Mouse (Mus musculus): ENCODE measurements at regions not wholly inside any gene's neighbourhood (a gene's known extent, or its start where the extent isn't known, plus 50 kb on each side); places are given as distances from the start of the nearest gene placed in this dataset.

- DNase-seq, result no peak
Observed at GRCm38 (mm10) chr12:26631111-26631794, 162.2 kb downstream of the Cmpk2 start.

DNA sequence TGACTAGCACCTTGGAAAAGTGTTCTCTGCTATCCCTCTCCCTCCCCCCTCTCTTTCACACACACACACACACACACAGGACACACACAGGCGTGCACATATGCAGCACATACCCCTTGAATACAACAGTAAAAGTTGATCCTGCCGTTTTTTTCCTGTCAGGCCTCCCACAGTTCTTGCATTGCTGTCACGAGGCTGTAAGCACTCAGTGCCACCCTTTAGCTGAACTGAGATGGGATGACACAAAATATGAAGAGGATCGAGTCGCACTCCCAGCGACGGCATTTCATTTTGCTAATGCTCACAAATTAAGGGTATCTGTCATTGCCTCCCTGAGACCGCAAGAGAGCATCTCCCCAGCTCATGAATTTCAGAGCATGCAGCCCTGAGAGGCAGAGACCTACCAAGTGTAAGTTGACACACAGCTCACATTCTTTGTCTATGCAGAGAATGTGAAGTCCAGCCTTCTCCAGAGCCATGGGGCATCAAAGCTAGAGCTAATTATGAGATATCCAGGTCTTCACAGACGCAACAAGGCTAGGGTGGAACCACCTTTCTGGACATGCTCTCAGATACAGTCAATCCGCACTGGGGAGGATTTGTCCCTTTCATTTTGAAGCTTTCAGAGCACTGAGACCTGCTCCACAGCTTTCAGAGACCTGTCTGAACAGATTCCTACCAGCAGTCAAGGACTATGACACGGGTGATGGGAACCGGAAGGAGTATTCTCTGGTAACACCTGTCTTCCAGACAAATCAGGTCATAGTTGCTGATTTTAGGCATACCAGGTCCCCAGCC is 152.3 kb downstream of the Cmpk2 start:
- no peak for DNase-seq

- no peak for DNase-seq
Observed at GRCm38 (mm10) chr12:26620501-26621134, 151.6 kb downstream of the Cmpk2 start.

GRCm38 (mm10) chr12:26617969-26618368 is 149.0 kb downstream of the Cmpk2 start:
- no peak for DNase-seq

DNA sequence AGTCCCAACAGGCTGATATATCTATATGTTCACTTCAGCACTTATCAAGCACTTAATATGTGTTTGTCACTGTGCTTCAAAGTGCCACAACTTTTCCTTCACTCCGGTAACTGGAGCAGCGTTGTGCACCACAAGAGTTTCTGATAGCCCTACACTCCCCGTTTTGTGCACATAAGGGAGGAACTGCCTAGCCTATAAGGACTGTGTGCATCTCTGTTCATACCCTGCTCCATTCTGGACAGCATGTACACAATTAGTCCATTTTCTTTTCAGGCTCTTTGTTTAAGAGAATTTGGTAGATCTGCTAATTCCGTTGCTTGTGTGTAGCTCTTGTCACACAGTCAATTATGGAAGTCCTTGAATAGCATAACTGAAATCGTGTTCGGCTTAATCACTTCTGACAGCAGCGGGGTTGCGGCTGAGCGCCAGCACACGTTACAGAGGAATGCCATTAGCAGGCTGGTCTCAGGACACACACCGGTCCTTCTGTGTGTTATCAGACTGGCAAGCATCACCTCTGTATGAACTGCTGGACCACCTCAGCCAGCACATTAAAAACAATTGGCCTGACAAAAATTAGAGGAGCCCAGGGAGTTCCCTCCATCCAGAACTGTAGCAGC is 144.2 kb downstream of the Cmpk2 start:
- no peak for DNase-seq

- DNase-seq, result no peak
Observed at GRCm38 (mm10) chr12:26610079-26610478, 141.1 kb downstream of the Cmpk2 start.

DNA sequence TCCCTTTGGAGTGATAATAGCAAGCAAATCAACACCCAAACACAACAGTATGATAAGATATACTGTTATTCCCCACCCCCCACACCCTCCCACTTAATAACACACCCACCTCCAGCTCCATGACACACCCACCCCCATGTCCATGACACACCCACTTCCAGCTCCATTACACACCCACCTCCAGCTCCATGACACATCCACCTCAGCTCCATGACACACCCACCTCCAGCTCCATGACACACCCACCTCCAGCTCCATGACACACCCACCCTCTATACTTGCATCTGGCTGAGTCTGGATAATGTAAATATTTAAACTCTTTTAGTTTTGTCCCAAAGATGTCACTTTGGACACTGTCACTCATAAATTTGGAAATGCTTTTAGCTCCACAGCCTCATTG is 129.5 kb downstream of the Cmpk2 start:
- DNase-seq, result no peak

DNA sequence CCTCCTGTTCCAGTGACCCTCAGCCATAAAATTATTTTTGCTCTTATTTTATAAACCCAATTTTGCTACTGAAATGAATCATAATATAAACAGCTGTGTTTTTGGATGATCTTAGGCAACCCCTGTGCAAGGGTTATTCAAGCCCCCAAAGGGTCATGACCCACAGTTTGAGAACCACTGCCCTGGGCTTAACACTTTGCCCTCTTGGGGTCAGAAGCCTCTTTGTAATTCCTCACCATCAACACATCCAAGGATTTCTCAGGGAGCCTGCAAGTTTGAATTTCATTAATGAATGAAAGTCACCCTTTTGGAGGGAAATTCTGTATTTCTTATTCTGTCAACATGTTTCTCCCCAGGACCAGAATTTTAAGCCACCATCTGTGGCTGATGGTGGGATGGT is 123.1 kb downstream of the Cmpk2 start:
- DNase-seq, result no peak

DNA sequence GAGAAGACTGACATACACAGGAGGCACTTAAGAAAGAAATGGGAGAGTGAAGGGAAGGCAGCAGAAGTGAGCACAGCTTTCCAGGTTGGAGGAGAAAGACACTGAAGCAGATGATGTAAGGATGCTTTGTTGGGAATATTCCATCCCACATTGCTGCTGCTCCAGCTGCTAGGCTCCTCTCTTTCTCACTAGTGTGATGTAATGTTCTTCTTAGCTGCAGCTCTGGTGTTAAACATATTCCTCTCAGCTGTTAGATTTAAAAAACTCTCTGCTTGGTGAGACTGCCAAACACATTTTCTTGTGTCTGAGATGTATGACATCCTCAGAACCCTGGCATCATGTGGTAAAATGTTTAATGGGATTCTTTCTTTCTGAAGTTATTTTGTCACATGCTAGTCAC is 120.1 kb downstream of the Cmpk2 start:
- DNase-seq, result no peak

DNA sequence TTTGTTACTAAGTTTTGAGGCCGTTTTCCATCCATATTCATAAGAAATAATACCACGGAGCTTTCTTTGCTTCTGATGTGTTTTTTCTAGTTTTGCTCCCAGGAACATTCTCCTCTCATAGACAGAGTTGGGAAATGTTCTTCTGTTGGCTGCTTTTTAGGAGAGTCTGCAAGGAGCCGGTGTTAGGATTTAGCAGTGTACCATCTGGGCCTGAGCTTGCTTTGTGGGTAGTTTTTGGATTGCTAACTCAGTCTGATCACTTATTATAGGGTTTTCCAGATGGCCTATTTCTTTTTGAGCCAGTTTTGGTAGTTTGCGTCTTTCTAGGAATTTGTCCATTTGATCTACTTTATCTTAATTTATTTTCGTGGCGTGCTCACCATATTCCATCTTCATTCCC is 108.4 kb downstream of the Cmpk2 start:
- DNase-seq, result no peak

- DNase-seq, result no peak
Observed at GRCm38 (mm10) chr12:26571602-26572001, 102.6 kb downstream of the Cmpk2 start.

DNA sequence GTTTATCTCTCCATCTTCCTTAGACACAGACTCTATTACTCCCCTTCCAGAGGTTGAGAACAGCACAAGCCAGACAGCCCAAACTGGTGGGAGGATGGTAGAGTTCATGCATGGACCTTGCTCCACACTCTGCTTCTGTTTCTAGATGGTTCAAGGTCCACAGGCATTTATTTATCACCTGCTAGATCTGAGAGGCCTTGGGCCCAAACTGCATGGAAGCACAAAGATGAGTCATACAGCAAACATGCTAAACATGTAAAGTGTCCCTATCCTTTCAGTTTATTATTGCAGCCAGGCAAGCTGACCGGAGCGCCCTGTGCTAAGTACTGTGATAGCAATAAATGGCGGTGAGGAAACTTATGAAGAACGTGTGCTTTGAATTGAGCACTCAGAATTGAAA is 98.4 kb downstream of the Cmpk2 start:
- no peak for DNase-seq

DNA sequence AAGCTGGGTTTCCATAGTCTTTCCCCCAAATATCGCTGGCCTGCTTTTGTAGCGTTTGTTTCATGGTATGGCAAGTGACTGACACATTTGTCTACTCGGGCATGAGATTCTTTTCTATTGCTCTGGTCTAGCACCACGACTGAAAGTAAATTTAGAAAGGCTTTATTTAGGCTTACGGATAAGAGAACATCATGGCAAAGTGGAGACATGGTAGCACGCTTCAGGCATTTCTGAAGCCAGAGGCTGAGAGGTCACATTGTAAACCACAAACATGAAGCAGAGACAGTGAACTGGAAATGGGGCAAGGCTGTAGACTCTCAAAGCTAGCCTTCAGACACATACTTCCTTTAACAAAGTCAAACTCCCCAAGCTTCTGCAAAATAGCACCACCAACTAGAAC is 93.9 kb downstream of the Cmpk2 start:
- no peak for DNase-seq

GRCm38 (mm10) chr12:26559560-26559959 is 90.6 kb downstream of the Cmpk2 start:
- DNase-seq, result no peak

DNA sequence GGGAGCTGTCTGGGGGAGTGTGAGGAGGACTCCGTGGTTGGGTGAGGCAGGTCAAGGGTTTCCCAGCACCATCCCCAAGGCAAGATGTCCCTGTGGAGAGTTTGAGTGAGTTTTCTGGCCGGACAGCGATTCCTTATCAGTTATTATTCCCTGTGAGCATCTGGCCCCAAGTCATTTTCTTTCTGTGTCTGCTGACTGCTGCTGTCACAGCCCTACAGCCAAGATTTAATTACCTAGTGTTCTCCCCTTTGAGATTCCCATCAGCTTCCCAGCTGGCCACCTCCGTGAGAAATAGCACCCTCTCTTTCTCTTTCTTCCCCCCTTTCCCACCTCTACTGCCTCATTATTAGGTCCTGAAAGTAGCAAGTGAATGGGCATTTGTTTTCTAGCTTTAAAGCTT is 88.4 kb downstream of the Cmpk2 start:
- no peak for DNase-seq

DNA sequence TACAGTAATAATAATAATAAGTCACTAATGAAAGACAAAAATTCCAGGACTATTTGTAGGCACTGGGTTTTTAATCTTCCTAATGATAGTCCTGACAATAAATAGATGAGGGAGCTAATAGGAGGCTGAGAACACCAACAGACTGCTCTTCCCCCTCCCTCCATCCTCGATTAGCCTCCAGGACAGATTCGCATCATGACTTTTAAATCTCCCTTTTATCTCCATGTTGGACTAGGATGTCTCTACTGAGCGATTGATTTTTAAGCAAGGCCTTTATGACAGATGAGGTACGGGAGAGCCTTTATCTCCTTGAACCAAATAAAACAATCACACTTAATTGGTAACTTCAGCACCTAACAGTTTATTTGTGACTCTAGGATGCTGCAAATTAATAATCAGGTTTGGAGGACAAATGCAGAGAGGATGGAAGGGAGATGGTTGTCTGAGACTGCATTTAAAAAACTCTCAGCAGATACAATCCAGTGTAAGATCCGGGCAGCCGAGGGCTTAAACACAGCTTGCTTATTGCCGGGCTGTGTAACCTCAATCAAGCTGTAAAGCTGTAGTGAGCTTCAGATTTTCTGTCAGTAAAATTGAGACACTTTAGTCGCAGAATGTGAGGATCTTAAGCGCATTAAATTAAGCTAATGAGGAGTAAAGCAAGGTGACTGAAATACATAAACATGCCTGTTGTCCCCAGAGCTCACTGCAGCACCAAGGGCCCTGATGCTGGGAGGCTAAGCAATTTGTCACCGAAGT is 82.3 kb downstream of the Cmpk2 start:
- no peak for DNase-seq

DNA sequence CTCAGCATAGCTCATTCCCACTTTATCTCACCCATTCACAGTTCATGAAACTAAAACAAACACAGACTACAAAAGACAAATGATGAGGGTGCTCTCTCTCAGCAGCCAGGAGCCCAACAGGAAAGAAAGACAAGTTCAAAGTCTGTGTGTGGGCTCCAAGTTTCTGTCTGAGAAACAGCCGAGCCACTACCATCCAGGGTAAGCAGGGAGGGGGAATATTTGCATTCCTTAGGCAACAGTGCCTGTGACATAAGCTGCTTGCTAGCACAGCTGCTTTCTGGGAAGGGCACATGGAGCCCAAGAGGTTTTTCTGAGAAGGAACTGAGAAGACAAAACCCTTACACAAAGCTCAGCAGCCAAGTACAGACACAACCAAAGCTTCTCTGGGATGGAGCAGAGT is 78.5 kb downstream of the Cmpk2 start:
- no peak for DNase-seq

GRCm38 (mm10) chr12:26546361-26546760 is 77.4 kb downstream of the Cmpk2 start:
- no peak for DNase-seq

DNA sequence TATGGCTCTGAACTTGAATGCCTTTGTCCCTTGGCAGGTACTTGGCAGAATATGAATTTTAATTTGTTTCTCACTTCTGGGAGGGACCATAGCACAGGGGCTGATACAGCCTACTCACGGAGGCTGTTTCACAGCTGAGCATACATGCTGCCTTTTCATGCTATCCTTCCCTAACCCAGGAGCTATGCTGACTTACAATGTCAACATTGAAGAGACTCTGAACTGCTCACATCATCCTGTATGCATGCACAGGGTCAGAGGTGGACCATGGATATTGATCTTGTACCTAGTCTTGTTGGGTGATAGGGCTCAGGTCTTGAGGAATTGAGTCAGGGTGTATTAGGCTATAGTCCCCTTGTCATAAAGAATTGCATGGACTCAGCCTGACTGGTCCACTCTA is 74.5 kb downstream of the Cmpk2 start:
- no peak for DNase-seq

DNA sequence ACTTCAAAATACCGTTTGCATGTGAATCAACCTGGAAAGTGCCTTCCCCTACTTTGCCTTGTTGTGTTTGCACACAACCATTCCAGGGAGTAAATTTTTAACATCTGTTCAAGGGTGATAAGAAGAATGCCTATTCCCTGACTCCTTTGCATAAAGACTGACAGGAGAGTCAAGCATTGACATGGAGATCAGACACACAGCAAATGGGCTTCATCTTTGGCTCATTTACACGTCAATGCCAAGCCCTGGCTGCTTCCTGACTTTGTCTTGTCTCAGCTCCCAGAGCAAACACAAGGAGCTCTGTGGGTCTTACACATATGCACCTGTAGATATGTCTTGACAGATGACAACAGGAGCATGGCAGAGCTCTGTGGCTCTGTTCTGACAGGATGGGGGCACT is 73.4 kb downstream of the Cmpk2 start:
- DNase-seq, result no peak

DNA sequence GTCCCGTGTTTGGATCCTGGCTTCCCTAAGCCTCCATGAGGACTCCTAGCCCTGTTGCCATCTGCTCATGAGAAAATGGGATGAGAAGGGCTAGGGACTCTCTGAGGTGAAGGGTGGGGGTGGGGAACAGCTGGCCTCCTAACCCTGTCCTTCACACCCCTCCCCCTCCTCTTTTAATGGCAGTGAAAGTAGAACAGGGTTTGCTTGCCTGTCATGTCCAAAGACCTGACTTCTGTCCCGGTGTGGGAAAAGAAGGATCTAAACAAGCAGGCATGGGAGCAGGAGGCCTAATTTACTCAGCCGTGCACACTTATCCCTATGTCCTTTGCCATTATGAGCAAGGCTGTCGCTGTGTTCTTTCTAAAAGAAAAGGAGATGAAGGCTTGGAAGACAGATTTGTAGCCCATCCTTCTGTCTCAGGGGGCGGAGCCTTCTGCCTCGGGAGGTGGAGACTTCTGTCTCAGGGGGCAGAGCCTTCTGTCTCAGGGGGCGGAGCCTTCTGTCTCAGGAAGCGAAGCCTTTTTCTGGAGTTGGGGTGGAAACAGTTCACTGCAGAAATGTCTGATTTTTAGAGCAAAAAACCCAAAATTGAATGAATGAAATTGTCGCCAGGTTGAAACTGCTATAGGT is 66.4 kb downstream of the Cmpk2 start:
- DNase-seq, result peak in 1 of 2 experiments; percentile 7
